Mouse (Mus musculus): ENCODE results near the gene Fis1. TPM values are rescaled to one million over a fixed set of nuclear protein-coding genes. Genes with fewer than 3 reads are reported as not detected.

The Fis1 gene
- polyA plus RNA-seq, 1 experiment from 2014 or later, result 365 TPM

GRCm38 (mm10) chr5:136962966-136963540 lies 10.0 kb downstream of the Fis1 start:
- peaks cover 70% of the 10 kb centered on the region for H3K36me3 ChIP-seq
- H3K27ac ChIP-seq, result peak overlapping the region; percentile 94

GRCm38 (mm10) chr5:136965210-136965609 lies 12.1 kb downstream of the Fis1 start:
- 89% methylated on average over 9 of the region's 9 CpGs for WGBS
- Histone ChIP-seq H3K27ac (no peak overlapping the region), H3K9me3 (no peaks in the 10 kb centered on the region)

More at GRCm38 (mm10) chr5:136962966-136963540, 10.0 kb downstream of the Fis1 start:
- DNase-seq (ENCODE audit: low spot score), result no peak
- Histone ChIP-seq H3K9me3 (no peaks in the 10 kb centered on the region), H3K27me3 (ENCODE audit: insufficient read depth, poor library complexity, severe bottlenecking) (no peaks in the 10 kb centered on the region), H3K4me1 (replicated peaks) (peaks cover 40% of the 10 kb centered on the region), H3K4me3 (peak overlapping the region; percentile 75)
- WGBS, result 74% methylated on average over 8 of the region's 8 CpGs

GRCm38 (mm10) chr5:136965686-136966085 lies 12.6 kb downstream of the Fis1 start:
- H3K9me3 ChIP-seq, result no peaks in the 10 kb centered on the region
- DNase-seq (ENCODE audit: low spot score), result no peak
- H3K27me3 ChIP-seq (ENCODE audit: insufficient read depth, poor library complexity, severe bottlenecking), result no peaks in the 10 kb centered on the region
- H3K27ac ChIP-seq, result no peak overlapping the region
- H3K4me1 ChIP-seq (replicated peaks), result peaks cover 39% of the 10 kb centered on the region
- no peak overlapping the region for H3K4me3 ChIP-seq
- peaks cover 62% of the 10 kb centered on the region for H3K36me3 ChIP-seq
- 90% methylated on average over 8 of the region's 8 CpGs for WGBS

More at GRCm38 (mm10) chr5:136965210-136965609, 12.1 kb downstream of the Fis1 start:
- no peaks in the 10 kb centered on the region for H3K27me3 ChIP-seq (ENCODE audit: insufficient read depth, poor library complexity, severe bottlenecking)
- H3K4me1 ChIP-seq (replicated peaks), result peaks cover 40% of the 10 kb centered on the region
- no peak for DNase-seq (ENCODE audit: low spot score)
- peaks cover 65% of the 10 kb centered on the region for H3K36me3 ChIP-seq
- H3K4me3 ChIP-seq, result 0 out of 2 replicates have a peak overlapping the region, but pooled peaks have one; percentile 1

GRCm38 (mm10) chr5:136966331-136966730 lies 13.3 kb downstream of the Fis1 start, which contains the start of gene Cldn15:
Gene Cldn15 (plus strand): TSS chr5:136966616.
- WGBS, result 87% methylated on average over 6 of the region's 6 CpGs
- Histone ChIP-seq H3K4me3 (0 out of 2 replicates have a peak within 1 kb of the TSS, but pooled peaks have one; percentile 1), H3K36me3 (peaks cover 60% of the 10 kb centered on the region), H3K4me1 (replicated peaks) (peaks cover 33% of the 10 kb centered on the region), H3K9me3 (no peaks in the 10 kb centered on the region), H3K27ac (peak within 1 kb of the TSS; percentile 26; the same call in 1 of the 2 replicates), H3K27me3 (ENCODE audit: insufficient read depth, poor library complexity, severe bottlenecking) (no peaks in the 10 kb centered on the region)
- no peak for DNase-seq (ENCODE audit: low spot score)

GRCm38 (mm10) chr5:136966861-136967455 lies 13.9 kb downstream of the Fis1 start:
- no peak for DNase-seq (ENCODE audit: low spot score)
- H3K4me1 ChIP-seq (replicated peaks), result peaks cover 28% of the 10 kb centered on the region

GRCm38 (mm10) chr5:136967592-136967991 lies 14.5 kb downstream of the Fis1 start:
- Histone ChIP-seq H3K27ac (no peak overlapping the region), H3K4me1 (replicated peaks) (peaks cover 25% of the 10 kb centered on the region), H3K4me3 (no peak overlapping the region), H3K27me3 (ENCODE audit: insufficient read depth, poor library complexity, severe bottlenecking) (no peaks in the 10 kb centered on the region), H3K36me3 (peaks cover 60% of the 10 kb centered on the region), H3K9me3 (no peaks in the 10 kb centered on the region)
- DNase-seq (ENCODE audit: low spot score), result no peak
- WGBS, result 78% methylated on average over 10 of the region's 10 CpGs

More at GRCm38 (mm10) chr5:136966861-136967455, 13.9 kb downstream of the Fis1 start:
- H3K27me3 ChIP-seq (ENCODE audit: insufficient read depth, poor library complexity, severe bottlenecking), result no peaks in the 10 kb centered on the region
- H3K27ac ChIP-seq, result 0 out of 2 replicates have a peak overlapping the region, but pooled peaks have one; percentile 26
- no peaks in the 10 kb centered on the region for H3K9me3 ChIP-seq
- H3K36me3 ChIP-seq, result peaks cover 60% of the 10 kb centered on the region
- no peak overlapping the region for H3K4me3 ChIP-seq
- 96% methylated on average over 4 of the region's 4 CpGs for WGBS

- no peaks in the 10 kb centered on the region for H3K27me3 ChIP-seq (ENCODE audit: insufficient read depth, poor library complexity, severe bottlenecking)
- DNase-seq (ENCODE audit: low spot score), result peak; percentile 49
- H3K27ac ChIP-seq, result no peak overlapping the region
- H3K9me3 ChIP-seq, result no peaks in the 10 kb centered on the region
- WGBS, result 59% methylated on average over 1 of the region's 1 CpGs
- peaks cover 31% of the 10 kb centered on the region for H3K36me3 ChIP-seq
- H3K4me3 ChIP-seq, result no peak overlapping the region
- H3K4me1 ChIP-seq (replicated peaks), result peaks cover 12% of the 10 kb centered on the region; the same call in 1 of the 2 replicates
These were observed 17.6 kb downstream of the Fis1 start for GRCm38 (mm10) chr5:136970703-136971102.

DNA sequence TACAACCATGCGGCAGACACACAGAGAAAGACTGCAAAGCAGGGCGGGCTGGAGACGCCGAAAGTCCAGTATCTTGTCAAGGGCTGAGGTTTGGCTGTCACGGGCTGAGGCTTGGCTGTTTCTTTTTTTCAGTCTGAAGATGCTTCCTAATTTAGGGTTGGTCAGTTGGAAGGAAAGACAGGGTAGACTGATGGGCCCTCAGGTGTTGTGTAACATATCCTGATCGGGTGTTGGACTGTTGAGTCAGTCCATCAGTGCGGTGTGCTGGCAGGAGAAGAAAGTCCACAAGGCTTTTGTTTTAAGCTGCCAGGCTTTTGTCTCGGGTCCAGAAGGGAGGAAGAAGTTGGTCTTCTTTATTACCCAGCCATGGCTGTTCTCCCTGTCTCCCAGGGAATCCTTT lies 20.6 kb downstream of the Fis1 start:
- peaks cover 3% of the 10 kb centered on the region for H3K36me3 ChIP-seq
- no peaks in the 10 kb centered on the region for H3K9me3 ChIP-seq
- H3K4me3 ChIP-seq, result no peak overlapping the region
- no peaks in the 10 kb centered on the region for H3K4me1 ChIP-seq (replicated peaks)
- WGBS, result 85% methylated on average over 8 of the region's 8 CpGs
- no peak overlapping the region for H3K27ac ChIP-seq
- H3K27me3 ChIP-seq (ENCODE audit: insufficient read depth, poor library complexity, severe bottlenecking), result no peaks in the 10 kb centered on the region
- no peak for DNase-seq (ENCODE audit: low spot score)

DNA sequence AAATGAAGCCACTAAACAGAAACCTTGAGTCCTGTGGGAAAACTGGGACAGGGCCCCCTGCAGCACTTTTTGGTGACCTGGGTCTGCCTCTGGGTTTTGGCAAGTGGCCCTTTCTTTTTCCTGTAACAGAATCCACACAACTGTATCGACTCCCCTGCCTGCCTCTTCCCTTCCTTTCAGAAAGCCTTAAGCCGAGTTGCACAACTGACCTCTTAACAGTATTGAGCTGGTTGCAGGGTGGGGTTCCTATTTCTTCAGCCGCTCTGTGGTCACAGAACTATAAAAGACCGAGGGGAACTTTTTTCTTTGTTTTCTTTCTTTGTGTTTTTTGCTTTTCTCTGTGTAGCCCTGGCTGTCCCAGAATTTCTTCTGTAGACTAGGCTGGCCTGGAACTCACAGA lies 24.7 kb downstream of the Fis1 start:
- no peak overlapping the region for H3K4me3 ChIP-seq
- H3K27me3 ChIP-seq (ENCODE audit: insufficient read depth, poor library complexity, severe bottlenecking), result no peaks in the 10 kb centered on the region
- H3K4me1 ChIP-seq (replicated peaks), result no peaks in the 10 kb centered on the region
- 74% methylated on average over 4 of the region's 4 CpGs for WGBS
- no peak overlapping the region for H3K27ac ChIP-seq
- H3K36me3 ChIP-seq, result peaks cover 23% of the 10 kb centered on the region
- no peaks in the 10 kb centered on the region for H3K9me3 ChIP-seq
- no peak for DNase-seq (ENCODE audit: low spot score)

- Histone ChIP-seq H3K36me3 (peaks cover 29% of the 10 kb centered on the region), H3K27ac (no peak overlapping the region), H3K27me3 (ENCODE audit: insufficient read depth, poor library complexity, severe bottlenecking) (no peaks in the 10 kb centered on the region), H3K9me3 (no peaks in the 10 kb centered on the region), H3K4me1 (replicated peaks) (no peaks in the 10 kb centered on the region), H3K4me3 (no peak overlapping the region)
- WGBS, result 88% methylated on average over 2 of the region's 2 CpGs
- DNase-seq (ENCODE audit: low spot score), result no peak
These were observed 26.7 kb downstream of the Fis1 start for GRCm38 (mm10) chr5:136979762-136980161.

DNA sequence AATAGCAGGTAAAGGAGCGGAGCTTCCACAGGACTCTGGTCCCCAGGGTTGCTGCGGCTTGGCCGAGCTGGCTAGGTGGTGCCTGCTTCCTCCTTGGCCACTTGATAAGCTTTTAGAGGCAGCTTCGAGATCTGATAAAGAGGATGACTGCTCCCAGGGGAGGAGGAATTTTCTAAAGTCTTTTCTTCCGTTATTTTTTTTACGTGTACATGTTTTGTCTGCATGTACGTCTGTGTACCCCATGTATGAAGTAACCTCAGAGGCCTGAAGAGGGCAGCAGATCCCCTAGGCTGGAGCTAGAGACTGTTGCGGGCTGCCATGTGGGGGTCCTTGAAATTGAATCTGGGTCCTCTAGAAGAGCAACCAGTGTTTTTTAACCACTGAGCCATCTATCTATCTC lies 27.9 kb downstream of the Fis1 start:
- 90% methylated on average over 8 of the region's 8 CpGs for WGBS
- no peak for DNase-seq (ENCODE audit: low spot score)
- H3K9me3 ChIP-seq, result no peaks in the 10 kb centered on the region
- no peak overlapping the region for H3K4me3 ChIP-seq
- H3K27me3 ChIP-seq (ENCODE audit: insufficient read depth, poor library complexity, severe bottlenecking), result no peaks in the 10 kb centered on the region
- peaks cover 4% of the 10 kb centered on the region for H3K4me1 ChIP-seq (replicated peaks)
- H3K27ac ChIP-seq, result no peak overlapping the region
- peaks cover 29% of the 10 kb centered on the region for H3K36me3 ChIP-seq

DNA sequence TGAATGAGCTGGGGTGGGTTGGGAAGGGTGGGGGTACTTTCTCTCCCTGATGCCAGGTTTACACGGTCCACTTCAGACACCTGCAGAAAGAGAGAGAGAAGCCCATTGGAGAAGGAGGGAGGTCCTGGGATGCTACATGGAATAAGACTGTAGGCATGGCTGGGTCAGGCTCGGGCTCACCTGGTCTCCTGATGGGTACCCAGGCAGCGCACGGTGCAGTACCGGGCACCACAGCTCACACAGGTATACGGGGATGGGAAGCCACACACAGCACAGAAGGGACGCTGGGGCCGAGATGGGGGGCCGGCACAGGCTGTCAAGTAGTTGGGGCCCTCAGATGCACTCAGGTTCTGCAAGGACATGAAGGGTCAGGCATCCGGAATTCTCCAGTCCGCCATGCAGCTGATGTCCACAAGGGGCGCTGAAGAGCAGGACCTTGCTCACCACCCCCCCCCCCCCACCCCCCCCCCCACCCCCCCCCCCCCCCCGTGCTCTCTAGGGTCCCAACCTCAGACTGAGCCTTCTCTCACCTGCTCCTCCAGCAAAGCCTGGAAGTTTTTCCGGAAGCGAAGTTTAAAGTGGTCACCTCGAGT lies 29.4 kb downstream of the Fis1 start:
- peaks cover 29% of the 10 kb centered on the region for H3K36me3 ChIP-seq
- no peaks in the 10 kb centered on the region for H3K27me3 ChIP-seq (ENCODE audit: insufficient read depth, poor library complexity, severe bottlenecking)
- DNase-seq (ENCODE audit: low spot score), result peak; percentile 51
- WGBS, result 51% methylated on average over 16 of the region's 16 CpGs
- H3K27ac ChIP-seq, result no peak overlapping the region
- no peaks in the 10 kb centered on the region for H3K9me3 ChIP-seq
- H3K4me1 ChIP-seq (replicated peaks), result peaks cover 9% of the 10 kb centered on the region
- no peak overlapping the region for H3K4me3 ChIP-seq

DNA sequence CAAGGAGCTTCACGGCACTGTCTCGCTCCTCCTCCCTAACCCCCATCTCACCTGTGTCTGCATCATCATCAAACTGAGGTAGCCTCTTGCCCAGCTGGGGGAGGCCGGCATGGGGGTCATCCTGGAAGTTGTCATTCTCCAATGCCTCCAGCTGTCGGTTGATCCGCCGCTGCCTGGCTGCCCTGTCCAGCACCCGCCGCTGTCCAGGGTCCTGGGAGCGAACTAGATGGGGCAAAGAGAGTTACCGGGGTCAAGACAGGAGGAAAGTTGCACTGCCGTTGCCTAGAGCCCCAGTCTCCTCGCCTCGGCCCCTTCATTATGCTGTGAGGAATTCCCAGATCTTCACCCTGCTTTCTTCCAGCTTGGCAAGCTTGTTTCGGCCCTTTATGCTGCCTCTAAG lies 31.8 kb downstream of the Fis1 start:
- Histone ChIP-seq H3K4me1 (replicated peaks) (peaks cover 25% of the 10 kb centered on the region), H3K36me3 (peaks cover 44% of the 10 kb centered on the region), H3K4me3 (no peak overlapping the region), H3K27ac (no peak overlapping the region), H3K27me3 (ENCODE audit: insufficient read depth, poor library complexity, severe bottlenecking) (no peaks in the 10 kb centered on the region), H3K9me3 (no peaks in the 10 kb centered on the region)
- WGBS, result 58% methylated on average over 14 of the region's 14 CpGs
- DNase-seq (ENCODE audit: low spot score), result no peak

Measured in hindbrain, embryonic 10.5 days (tissue).